Mouse (Mus musculus) cerebellum, adult 8-10 months (tissue): ENCODE results near the gene Sugp2.
A peak's percentile ranks its signal among the peaks of the same experiment; 100 is the strongest.
"Not testable (repeated sequence)": the region's sequence is repeated elsewhere in the genome, so short reads cannot be mapped to it uniquely, and the experiment has no call there.

Source experiments
- DNase-seq: peaks from one replicate; pipeline ENCODE4 v3.0.0; 2022

Sugp2 gene

DNA sequence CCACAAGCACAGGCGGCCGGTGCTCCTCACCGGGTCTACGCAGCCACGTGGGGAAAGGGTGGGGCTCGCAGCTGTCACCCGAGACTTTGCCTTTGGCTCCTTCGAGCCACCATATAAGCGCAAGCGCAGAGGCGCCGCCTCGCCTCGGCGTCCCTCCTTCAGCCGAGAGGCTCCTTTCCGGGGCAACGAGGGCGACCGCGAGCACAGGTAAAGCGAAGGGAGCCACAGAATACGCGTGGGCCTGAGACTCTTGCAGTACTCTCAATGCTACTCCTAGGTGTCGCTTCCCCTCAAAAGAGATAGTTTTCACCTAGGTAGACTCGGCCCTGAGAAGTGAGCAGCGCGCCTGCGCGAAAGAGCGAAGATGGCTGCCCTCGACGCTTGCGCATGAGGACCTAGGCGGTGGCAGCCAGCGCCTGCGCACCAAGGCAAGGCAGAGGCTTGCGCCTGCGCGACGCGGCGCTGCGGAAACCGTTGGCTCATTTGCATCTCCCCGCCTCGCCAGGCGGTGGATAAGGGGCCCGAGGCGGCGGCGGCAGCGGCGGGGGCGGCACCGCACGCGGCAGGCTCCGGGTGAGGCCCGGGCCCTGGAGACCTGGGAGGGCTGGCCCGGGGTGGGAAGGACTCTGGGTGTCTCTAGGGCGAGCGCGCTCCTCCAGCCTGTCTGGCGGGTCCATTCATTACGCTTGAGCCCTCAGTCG, at the start of gene Sugp2, which contains the start of gene Armc6:
Sugp2 (plus strand) TSS at position 147 of the 701 bp plus-strand sequence.
Armc6 (minus strand) TSS at position 387 of the 701 bp plus-strand sequence.
- DNase-seq: peak; percentile 97

DNA sequence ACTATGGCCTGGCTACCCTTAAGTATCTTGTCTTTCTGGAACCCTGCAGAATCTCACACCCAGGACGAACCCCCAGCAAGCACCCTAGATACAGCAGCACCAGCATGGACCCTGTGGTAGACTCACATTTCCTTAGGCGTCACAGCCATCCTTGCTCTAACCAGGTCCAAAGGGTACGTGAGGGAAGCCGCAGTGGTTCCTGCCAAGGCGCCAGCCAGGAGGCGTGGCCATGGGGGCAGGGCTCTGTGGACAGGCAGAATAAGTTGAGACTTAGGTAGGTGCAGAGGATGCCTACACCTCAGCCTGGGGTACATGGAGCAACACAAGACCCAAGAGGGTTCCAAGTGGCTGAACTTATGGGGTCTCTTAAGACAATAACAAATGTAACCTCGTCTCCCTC, 45.3 kb upstream of the Sugp2 start:
- DNase-seq: no peak

DNA sequence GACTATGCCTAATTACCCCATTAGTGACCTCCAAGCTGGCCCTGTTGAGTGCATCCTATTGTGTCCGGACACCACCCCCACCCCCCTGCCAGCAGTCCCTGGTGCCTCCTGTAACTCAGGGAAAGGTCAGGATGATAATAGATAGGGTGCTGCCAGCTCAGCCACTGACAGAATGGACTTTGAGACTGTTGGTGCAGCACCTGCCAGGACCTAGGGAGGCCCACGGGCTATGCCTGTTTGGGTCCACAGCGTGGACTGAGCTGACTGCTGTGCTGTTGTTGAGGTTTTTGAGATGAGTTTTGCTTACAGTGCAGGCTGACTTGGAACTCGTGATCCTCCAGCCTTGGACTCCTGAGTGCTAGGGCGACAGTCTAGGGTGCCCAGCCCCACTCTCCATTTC, 40.8 kb upstream of the Sugp2 start:
- DNase-seq: no peak

DNA sequence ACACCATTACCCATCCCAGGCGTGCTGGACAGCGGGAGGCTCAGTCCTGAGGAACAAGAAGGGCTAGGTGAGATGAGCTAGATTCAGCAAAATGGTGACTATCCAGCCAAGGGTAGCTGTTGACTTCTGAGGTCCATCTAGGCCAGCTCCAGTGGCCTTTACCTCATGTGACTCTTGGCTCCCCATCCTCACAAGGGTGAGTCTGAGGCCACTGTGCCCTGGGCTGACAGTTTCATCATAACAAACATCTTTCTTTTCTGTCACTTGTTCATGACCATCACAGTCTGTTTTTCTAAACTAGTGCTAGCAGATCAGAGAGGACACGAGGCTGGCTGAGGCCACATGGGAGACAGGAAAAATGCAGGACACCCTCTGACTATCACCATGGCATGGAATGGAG, 39.8 kb upstream of the Sugp2 start:
- no peak for DNase-seq

DNA sequence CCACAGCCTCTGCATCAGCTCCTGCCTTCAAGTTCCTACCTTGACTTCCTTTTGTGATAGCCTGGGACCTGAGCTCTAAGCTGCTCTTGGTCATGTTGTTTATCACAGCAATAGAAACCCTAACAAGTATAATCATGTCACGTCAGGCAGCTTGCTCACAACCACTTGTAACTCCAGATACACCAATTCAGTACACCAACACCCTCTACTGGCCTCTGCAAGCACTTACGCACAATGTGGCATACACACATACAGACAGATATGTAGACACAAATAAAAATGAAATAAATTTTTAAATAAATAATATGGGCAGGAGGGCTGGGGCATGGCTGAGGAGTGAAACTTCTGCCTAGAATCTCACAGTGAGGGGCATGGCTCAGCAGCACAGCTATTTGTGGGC, 38.3 kb upstream of the Sugp2 start:
- DNase-seq: no peak

DNA sequence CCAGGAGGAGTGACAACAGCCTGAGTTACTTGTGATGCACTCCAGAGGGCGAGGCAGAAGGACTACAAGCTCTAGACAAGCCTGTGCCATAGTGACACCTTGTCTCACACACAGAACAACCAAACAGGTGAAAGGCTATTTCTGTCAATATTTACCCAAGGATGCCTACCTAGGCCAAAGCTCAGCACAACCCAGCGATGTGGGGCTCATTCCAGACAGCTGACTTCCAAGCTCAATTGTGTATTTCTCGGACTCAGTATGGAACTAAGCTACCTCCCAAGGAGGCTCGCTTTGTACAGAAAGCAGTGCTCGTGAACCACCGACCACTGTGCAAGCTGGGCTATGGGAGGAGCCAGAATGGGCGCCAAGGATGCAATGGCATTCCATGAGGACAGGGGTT, 36.4 kb upstream of the Sugp2 start:
- DNase-seq: no peak

DNA sequence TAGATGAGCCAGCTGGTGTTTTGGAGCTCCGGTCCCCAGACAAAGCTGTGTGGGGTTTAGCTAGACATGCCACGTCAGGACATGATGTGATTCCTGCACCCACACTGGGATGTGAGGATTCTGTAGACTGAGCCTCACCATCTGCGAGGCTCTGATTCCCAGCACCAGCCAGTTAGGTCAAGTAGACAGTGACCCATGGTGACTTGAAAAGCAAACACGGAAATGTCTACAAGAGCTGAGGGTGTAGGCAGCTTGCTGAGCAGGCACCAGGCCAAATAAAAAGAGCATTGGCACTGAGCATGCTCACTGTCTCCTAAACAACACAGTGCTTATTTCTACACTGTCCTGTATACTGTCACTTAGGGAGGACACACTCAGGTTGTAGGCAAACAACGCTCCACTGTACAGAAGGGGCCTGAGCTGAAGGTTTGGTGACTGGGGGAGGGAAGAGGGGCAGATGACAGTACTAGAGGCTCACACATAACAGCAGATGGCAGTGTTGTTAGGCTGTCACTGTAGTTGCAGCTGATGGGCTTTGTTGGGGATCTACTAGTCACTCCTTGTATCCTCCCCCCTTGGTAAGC, 33.8 kb upstream of the Sugp2 start:
- peak; percentile 63 for DNase-seq

DNA sequence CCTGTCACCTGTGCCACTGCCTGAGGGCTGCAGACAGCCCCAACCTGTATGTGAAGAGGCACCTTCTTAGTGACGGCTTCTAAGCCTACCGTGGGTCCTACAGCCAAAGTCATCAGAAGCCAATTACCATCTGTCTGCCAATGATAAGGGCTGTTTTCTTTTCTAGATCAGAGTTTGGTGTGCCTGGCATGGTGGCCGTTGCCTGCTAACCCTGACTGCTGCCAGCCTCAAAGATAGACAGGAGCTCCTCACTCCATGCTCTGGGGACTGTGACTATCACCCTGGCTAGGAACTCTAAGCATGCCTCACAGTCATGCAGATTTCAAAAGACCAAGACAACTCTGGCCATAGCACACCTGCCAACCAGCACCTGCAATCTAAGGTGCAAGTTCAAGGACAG, 32.6 kb upstream of the Sugp2 start:
- no peak for DNase-seq

DNA sequence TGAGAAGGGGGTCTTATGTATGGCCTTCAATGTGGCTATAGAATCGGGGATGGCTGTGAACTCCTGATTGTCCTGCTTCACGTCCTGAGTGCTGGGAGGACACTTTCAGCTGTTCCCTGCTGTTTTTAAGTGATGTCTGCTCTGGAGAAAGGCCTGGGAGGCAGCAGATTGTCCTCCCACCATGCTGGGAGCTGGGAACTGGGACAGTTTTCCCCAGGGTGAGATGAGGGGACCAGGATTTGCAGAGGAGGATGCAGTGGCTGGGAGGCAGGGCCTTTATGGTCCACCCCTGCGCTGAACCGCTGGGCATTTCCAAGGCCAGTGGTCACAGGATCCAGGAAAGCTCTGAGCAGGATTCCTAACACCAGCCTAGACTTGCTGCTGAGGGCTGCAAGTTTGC, 31.0 kb upstream of the Sugp2 start:
- no peak for DNase-seq

DNA sequence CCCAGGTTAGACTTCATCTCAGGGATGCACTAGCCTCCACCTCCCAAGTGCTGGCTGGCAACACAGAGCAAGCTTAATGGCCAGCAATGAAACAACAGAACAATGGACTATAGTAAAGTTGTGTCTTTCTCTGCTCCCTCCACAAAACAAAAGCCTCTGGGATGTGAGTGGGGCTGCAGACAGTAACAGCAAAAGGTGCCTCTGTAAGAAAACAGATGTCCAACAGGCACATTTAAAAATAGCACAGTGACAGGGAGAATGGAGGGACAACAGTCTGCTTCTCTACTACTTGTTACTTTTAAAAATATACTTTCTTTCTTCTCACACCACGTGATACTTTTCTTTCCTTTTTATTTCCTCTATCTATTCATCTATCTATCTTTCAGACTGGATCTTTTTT, 29.3 kb upstream of the Sugp2 start:
- no peak for DNase-seq

DNA sequence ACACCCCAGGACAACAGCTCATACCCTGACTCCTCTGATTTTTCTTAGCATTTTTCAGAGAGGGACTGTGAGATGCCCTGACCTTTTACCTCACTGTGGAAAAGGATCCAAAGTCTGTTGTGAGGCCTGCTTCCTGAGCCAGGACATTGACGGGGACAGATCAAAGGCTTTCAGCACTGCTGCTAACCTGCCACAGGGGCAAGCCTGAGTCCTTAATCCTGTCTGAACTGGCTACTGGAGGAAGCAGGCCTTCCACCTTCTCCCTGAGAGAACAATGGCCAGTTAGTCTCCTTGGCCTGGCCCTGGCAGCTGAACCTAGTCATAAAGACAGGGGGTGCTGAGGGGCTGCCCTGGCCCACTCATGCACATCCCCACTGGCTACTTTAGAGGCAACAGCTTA, 25.9 kb upstream of the Sugp2 start:
- no peak for DNase-seq

DNA sequence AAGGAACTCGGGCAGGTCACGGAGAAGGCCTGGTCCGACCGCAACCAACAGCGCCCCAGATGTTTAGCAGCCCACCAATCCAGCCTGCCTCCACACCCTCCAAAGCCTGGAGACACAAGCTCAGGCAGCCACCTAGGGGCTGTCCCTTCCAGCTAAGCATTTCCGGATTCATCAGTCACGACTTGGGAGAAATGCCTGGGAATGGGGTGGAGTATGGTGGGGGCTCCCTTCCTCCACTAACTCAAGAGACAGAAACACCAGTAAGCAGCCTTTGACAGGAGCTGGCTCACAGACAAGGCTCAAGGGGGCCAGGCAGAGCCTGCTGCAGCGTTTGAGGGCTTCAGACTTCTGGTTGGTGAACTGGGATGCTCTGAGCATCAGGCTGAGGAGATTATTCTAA, 23.5 kb upstream of the Sugp2 start:
- DNase-seq: no peak

DNA sequence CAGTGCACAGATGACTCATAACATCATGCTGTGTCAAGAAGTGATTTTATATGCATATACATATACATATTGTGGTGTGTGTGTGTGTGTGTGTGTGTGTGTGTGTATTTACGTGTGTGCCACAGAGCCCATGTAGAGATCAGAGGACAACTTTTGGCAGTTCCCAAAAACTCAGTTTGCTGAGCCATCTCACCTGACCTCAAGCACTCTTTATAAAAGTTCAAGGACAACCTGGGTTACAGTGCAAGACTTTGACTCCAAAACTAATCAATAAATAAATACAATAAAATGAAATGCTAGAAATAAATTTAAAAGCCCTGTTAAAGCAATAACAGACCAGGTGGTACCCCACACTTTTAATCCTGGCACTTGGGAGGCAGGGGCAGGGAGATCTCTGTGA, 22.8 kb upstream of the Sugp2 start:
- no peak for DNase-seq

DNA sequence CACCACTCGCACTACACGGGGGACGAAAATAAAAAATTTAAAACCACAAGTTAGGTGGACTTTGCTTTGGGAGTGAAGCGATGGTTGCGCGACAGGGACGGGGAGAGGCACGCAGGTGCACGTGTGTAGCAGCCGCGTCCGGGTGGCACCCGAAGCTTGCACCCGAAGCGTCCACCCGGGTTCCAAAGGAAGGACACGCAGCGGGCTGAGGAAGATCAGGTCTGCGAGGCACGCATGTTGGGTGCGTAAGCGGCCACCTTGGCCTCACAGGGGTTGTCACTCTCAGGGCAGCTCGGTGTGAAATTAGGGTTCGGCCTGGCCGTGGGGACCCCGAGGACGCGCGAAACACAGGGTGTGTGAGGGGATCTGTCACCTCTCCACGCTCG, 22.3 kb upstream of the Sugp2 start:
- no peak for DNase-seq

DNA sequence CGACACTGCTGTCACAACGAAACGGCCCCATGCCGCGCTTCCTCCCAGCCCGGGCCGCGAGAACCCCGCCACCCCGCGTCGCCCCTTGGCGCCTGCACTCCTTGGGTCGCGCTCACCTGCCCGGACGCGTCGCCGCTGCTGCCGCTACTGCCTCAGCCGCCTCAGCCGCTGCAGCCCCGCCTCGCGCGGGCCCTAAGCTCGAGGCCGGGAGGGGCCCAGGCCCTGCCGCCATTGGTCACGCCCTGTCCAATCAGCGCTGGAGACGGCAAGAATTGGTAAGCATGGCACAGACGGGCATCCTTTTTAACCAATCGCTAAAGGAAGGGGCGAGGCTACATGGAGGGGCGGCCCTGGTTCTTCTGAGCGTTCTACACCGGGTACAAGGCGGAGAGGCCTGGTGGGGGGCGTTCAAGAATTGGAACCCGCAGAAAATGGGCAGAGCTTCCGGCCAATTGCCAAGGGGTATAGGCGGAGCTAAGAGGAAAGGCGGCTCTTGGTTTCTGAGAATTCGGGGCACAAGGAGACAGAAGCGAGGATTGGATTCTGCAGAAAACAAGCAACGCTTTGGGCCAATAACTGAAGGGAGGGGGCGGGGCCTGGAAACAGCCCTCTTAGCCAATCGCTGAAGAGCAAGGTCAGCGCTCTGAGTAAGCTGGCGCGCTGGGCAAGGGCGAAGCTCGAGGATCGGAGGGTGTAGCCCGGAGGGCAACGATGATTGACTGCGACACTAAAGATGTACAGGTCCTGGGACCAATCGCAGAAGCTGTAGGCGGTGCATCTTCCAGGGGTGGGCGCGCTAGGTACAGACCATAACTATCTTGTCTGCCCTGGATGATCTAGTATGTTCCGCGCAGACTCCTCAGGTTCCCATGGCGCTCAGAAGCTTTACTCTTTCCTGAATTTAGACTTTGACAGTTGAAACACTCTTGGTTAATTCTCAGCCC, 21.6 kb upstream of the Sugp2 start, which contains the start of gene Slc25a42:
Slc25a42 (minus strand) TSS at position 194 of the 944 bp plus-strand sequence.
- peak; percentile 99 for DNase-seq

DNA sequence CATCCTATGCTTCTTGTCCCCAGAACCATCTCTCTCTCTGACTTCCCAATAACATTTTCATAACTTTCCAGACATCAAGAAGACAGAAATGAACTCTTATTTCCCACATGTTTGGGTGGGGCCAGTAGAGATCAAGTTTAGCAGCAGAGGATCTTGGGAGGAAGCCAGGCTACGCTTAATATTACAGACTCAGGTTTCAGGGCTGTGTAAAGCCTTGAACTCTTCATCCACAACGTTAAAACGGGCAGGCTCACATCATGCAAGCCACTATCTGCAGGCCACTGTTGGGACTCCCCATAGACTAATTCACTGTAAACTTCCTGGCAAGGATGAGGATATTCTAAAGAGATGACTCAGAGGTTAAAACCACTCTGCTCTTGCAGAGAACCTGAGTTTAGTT, 19.6 kb upstream of the Sugp2 start:
- DNase-seq: no peak

DNA sequence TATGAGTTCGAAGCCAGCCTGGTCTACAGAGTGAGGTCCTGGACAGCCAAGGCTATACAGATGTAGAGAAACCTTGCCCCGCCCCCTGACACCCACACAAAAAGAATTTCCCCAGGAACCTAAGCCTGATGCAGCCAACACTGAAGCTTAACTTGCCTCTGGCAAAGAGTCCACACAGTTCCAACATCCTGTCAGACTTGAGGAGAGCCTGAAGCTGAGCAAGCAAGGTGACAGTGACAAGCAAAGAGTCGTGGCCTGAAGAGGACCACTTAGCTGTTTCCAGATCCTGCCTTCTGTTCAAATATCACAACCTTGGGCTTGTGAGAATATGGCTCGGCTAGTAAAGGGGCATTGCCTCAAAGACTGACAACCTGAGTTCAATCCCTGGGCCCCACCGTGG, 18.9 kb upstream of the Sugp2 start:
- no peak for DNase-seq

DNA sequence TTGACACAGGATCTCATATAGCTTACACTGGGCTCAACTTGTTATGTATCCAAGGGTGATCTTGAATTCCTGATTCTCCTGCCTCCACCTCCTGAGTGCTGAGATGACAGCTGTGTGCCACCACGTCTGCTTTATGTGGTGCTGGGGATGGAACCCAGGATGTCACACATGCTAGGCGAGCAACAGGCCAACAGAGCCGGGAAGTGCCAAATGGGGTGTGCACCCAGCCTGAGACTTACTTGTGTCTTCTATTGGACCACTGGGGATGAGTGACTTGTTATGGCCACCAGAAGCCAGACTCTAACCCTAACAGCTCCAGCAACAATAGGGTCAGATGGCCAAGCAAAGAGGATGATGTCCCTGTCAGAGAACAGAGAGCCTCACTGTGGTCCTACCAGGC, 17.9 kb upstream of the Sugp2 start:
- DNase-seq: not testable (repeated sequence)

DNA sequence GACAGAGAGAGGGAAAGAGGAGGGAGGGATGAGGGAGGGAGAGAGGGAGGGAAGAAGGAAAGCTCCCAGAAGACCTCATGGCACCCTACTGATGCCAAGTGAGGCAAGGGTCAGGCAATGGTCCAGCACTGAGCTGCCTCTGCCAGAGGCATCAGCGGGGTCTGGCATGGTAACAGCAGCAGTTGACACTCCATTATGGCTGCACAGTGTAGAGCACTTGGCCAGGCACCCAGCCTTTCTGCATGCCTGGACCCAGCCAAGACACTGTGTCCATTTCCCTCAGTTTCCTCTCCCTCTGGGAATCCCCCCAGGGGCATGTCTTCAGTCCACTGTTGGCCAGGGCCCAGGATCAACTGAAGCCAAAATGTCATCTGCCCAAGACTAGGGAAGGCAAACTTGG, 17.5 kb upstream of the Sugp2 start:
- peak; percentile 72 for DNase-seq

DNA sequence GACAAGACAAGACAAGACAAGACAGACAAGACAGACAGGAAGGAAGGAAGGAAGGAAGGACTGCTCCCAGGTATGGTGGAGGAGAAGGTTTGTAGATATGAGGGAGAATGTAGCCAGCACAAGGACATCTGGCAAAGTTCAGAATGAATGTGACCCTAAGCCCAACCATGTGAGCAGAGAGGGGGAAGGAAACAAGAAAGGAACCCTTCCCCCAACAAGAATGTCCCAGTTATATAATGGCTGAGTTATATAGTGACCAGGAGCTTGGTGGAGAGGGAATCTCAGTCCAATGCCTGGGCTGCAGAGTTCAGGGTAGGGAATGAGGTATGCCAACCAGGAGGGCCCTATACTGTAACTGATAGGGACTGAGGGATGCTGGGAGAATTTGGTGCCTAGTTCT, 16.6 kb upstream of the Sugp2 start:
- no peak for DNase-seq

DNA sequence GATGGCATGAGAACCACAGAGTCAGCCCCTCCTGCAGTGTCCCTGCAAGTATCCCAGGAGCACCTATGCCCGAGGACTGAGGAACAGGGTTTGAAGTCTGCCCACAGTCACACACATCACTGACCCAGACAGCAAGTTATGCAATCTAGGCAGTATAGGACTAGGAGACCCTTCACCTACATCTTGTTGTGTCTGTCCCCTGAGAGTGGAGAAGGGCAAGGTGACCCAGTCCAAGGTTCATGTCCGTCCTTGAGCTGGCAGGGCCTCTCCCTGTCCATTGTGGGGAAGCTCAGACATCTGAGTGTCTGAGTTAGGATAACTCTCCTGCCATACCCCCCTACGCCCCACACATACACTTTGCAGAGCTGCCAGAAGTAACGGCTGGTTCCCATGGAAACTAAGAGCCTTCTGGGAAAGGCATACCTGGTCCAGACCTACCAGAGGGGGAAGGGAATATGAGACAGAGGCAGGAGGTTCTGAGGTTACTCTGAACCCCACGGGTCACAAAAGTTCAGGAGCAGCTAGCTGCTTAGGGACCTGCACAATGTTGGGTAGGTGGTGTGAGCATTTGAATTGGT, 14.8 kb upstream of the Sugp2 start:
- no peak for DNase-seq

DNA sequence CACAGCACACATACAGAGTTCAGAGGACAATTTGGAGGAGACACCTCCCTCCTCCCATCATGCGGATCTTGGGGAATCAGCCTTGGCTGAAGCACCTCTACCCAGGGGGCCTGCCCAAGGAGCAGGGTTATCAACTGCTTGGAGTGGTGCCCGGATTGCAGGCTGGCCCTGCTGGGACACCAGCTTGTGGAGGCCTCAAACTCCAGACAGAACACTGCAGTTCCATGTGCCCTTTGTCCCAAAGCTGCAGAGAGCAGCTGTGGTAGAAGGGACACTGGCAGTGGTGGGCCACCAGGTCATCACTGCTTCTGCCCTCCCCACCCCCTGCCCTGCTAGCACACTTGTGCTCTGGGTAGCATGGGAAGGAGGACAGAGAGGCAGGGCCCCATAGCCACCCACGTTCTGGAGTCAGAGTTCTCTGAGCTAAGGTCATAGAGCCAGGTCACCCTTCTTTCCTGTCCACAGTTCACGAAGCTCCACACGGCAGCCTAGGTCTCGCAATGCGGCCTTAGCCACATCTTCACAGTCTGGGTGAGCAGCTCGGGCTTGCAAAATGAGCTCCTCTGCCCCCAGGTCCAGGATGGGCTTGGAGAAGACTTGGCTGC, 13.7 kb upstream of the Sugp2 start:
- no peak for DNase-seq

DNA sequence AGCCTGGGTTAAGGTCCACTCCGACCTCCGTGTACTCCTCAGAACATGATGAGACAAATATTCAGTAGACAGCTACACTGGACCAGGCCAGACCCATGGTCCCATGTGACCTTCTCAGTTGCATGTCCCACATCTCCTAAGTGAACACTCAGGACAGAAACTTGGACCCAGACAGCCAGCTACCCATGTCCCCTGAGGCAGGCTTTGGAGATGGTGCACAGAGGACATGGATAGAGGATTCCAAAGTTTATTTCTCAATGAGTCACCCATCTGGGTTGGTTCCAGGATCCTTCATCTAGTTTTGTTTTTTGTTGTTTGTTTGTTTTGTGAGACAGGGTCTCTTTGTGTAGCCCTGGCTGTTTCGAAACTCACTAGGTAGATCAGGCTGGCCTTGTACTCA, 13.1 kb upstream of the Sugp2 start:
- no peak for DNase-seq
